Mouse (Mus musculus) heart, embryonic 14.5 days (tissue): ENCODE measurements around the gene Zfhx2. TPM values are rescaled to one million over a fixed set of nuclear protein-coding genes. Genes with fewer than 3 reads are reported as not detected.
A peak's percentile ranks its signal among the peaks of the same experiment; 100 is the strongest.

Experiments used
- ATAC-seq: fragments of 200-750 bp; cut with Nextera tagmentation; 2 replicates; pipeline ENCODE4 v1.8.0; 2017; ENCODE audit warnings: low read depth, moderate TSS enrichment; ENCODE audit not compliant: insufficient number of reproducible peaks, insufficient read depth, low FRiP score
- H3K27ac ChIP-seq, 2 experiments: fragments of 200-500 bp in 1 of 2; fragments of 300-500 bp in 1 of 2; sonication (generic) in 1 of 2; replicated peaks in 1 of 2; 2 replicates each; pipeline ENCODE4 v1.5.1; 2012 to 2014; ENCODE audit warnings: low read depth in 2 of 2, low read length in 2 of 2, control low read depth in 1 of 2, mild to moderate bottlenecking in 1 of 2, mixed read lengths in 1 of 2; ENCODE audit not compliant: control insufficient read depth in 1 of 2, insufficient read depth in 1 of 2
- H3K27me3 ChIP-seq: fragments of 300-500 bp; sonication (generic); 2 replicates; pipeline ENCODE4 v1.6.1; 2014; ENCODE audit warnings: mild to moderate bottlenecking, low read length, control low read depth; ENCODE audit not compliant: control insufficient read depth, insufficient read depth
- H3K36me3 ChIP-seq: fragments of 300-500 bp; sonication (generic); 2 replicates; pipeline ENCODE4 v1.6.1; 2014; ENCODE audit warnings: mild to moderate bottlenecking, control low read depth, low read length, mixed read lengths; ENCODE audit not compliant: control insufficient read depth, insufficient read depth
- H3K4me1 ChIP-seq, 2 experiments: fragments of 200-500 bp in 1 of 2; fragments of 300-500 bp in 1 of 2; sonication (generic) in 1 of 2; 2 replicates each; pipeline ENCODE4 v1.6.1; 2012 to 2014; ENCODE audit warnings: low read length in 2 of 2, control low read depth in 1 of 2, mixed read lengths in 1 of 2; ENCODE audit not compliant: control insufficient read depth in 2 of 2, insufficient read depth in 2 of 2
- H3K4me2 ChIP-seq: fragments of 300-500 bp; sonication (generic); 2 replicates; pipeline ENCODE4 v1.6.1; 2014; ENCODE audit warnings: mild to moderate bottlenecking, low read length
- H3K4me3 ChIP-seq, 2 experiments: fragments of 200-500 bp in 1 of 2; fragments of 300-500 bp in 1 of 2; sonication (generic) in 1 of 2; 2 replicates each; pipeline ENCODE4 v1.5.1; 2012 to 2014; ENCODE audit warnings: low read length in 2 of 2, mild to moderate bottlenecking in 2 of 2, control low read depth in 1 of 2, low read depth in 1 of 2, moderate library complexity in 1 of 2; ENCODE audit not compliant: control insufficient read depth in 1 of 2, insufficient read depth in 1 of 2
- H3K9ac ChIP-seq: fragments of 300-500 bp; sonication (generic); 2 replicates; pipeline ENCODE4 v1.6.1; 2014; ENCODE audit warnings: mild to moderate bottlenecking, low read length
- H3K9me3 ChIP-seq: fragments of 300-500 bp; sonication (generic); 2 replicates; pipeline ENCODE4 v1.6.1; 2016; ENCODE audit warnings: low read length, control low read depth; ENCODE audit not compliant: control insufficient read depth
- WGBS: fragments of 180-500 bp; shearing (Covaris S2); extraction: QIAGEN DNeasy Blood & Tissue Kit; methylation state at CpG from one replicate; pipeline ENCODE4 v1.1.7; 2014; 5-methylcytosine and 5-hydroxymethylcytosine counted together
- polyA plus RNA-seq: library from polyadenylated mRNA; unstranded; fragments of >200 nt; fragmentation: Nextera tagmentation; extraction: Ambion mirVana; gene quantifications from 2 replicates; pipeline ENCODE4 v1.2.1, GENCODE M21; 2014

The Zfhx2 gene
- polyA plus RNA-seq, 1 experiment from 2014 or later: 2.6 TPM

DNA sequence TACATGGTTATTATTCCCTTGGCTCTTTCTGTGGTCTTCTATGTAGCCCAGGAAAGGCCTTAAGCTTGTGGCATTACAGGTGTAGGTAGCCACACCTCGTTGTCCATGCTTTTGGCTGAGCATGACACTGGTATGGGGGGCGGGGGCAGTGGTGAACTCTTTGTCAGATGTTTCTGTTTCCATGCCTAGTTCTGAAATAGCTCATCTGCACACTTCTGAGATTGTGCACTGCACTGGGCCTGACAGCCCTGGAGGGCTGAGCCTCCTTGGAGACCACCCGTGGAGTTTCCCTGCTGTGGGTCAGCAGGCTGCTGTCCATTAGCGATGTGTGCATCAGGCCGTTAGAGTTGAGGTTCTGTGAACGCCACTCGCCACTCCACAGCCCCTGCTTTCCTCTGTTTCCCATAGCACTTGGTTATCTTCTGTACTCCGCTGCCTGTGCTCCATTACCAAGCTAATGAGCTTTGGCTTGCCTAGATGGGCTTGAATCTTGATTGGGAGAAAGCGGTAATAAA is 4.5 kb upstream of the Zfhx2 start:
- Histone ChIP-seq H3K9ac (no peak overlapping the region), H3K27me3 (no peaks in the 10 kb centered on the region), H3K36me3 (peaks cover 29% of the 10 kb centered on the region), H3K9me3 (no peaks in the 10 kb centered on the region), H3K4me1 (peaks cover 11 to 18% of the 10 kb centered on the region in 2 experiments), H3K4me2 (no peak overlapping the region), H3K4me3 (no peak overlapping the region), H3K27ac (no peak overlapping the region)
- WGBS: 50% methylated on average over 9 of the region's 9 CpGs
- no peak for ATAC-seq

- no peak for ATAC-seq
- Histone ChIP-seq H3K27me3 (no peaks in the 10 kb centered on the region), H3K4me2 (peak overlapping the region; percentile 84), H3K9me3 (no peaks in the 10 kb centered on the region), H3K27ac (no peak overlapping the region), H3K9ac (peak overlapping the region; percentile 70; the same call in 1 of the 2 replicates), H3K4me1 (peaks cover 16 to 25% of the 10 kb centered on the region in 2 experiments), H3K4me3 (peak overlapping the region; percentile 61 to 86; a peak in 3 of 4 replicates), H3K36me3 (peaks cover 25% of the 10 kb centered on the region)
- 66% methylated on average over 12 of the region's 12 CpGs for WGBS
Measured at GRCm38 (mm10) chr14:55095671-55096070, 3.5 kb upstream of the Zfhx2 start.

- H3K4me2 ChIP-seq: peak overlapping the region; percentile 84
- no peaks in the 10 kb centered on the region for H3K9me3 ChIP-seq
- peaks cover 16 to 25% of the 10 kb centered on the region in 2 experiments for H3K4me1 ChIP-seq
- no peak for ATAC-seq
- H3K9ac ChIP-seq: peak overlapping the region; percentile 70
- peaks cover 22% of the 10 kb centered on the region for H3K36me3 ChIP-seq
- H3K27ac ChIP-seq: peak overlapping the region in 1 of 2 experiments; percentile 55; a peak in 3 of 4 replicates
- peak overlapping the region; percentile 61 to 86 for H3K4me3 ChIP-seq
- no peaks in the 10 kb centered on the region for H3K27me3 ChIP-seq
- 53% methylated on average over 9 of the region's 9 CpGs for WGBS
Measured at GRCm38 (mm10) chr14:55095263-55095662, 3.1 kb upstream of the Zfhx2 start.

- H3K36me3 ChIP-seq: peaks cover 22% of the 10 kb centered on the region
- peak within 1 kb of the TSS; percentile 61 to 86 for H3K4me3 ChIP-seq
- peak within 1 kb of the TSS; percentile 70 for H3K9ac ChIP-seq
- WGBS: 1% methylated on average over 30 of the region's 30 CpGs
- H3K4me1 ChIP-seq: peaks cover 16 to 28% of the 10 kb centered on the region in 2 experiments
- peak within 1 kb of the TSS; percentile 84 for H3K4me2 ChIP-seq
- ATAC-seq: peak; percentile 46
- H3K9me3 ChIP-seq: no peaks in the 10 kb centered on the region
- H3K27ac ChIP-seq: peak within 1 kb of the TSS; percentile 55 to 75
- no peaks in the 10 kb centered on the region for H3K27me3 ChIP-seq
Measured at GRCm38 (mm10) chr14:55094704-55095231, 2.6 kb upstream of the Zfhx2 start, which contains the start of gene Thtpa. Gene Thtpa, plus strand, starts transcription at chr14:55094784.

DNA sequence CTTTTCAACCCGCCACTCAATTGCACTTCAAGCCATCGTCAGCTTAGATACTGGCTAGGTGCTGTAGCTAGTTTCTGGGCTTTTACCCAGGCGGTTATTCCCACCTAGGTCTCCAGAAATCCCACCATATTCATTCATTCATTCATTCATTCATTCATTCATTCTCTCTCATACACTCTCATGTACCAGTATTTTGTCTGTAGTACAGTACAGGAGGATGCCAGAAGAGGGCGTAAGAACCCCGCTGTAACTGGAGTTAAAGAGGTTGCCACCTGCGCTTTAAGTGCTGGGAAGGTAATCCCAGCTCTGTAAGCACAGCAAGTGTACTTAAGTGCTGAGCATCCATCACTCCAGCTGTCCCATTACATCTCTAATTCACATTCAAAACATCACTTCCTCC is 1.8 kb upstream of the Zfhx2 start:
- Histone ChIP-seq H3K27ac (no peak overlapping the region), H3K9me3 (no peaks in the 10 kb centered on the region), H3K4me3 (0 out of 4 replicates have a peak overlapping the region, but pooled peaks of 1 of the 2 experiments have one; percentile 61), H3K4me2 (peak overlapping the region; percentile 84; the same call in 1 of the 2 replicates), H3K27me3 (no peaks in the 10 kb centered on the region), H3K9ac (no peak overlapping the region), H3K4me1 (peaks cover 23 to 36% of the 10 kb centered on the region in 2 experiments), H3K36me3 (peaks cover 16% of the 10 kb centered on the region)
- no peak for ATAC-seq
- 41% methylated on average over 6 of the region's 6 CpGs for WGBS

- ATAC-seq: no peak
- WGBS: 5% methylated on average over 31 of the region's 34 CpGs
Measured at GRCm38 (mm10) chr14:55091209-55091865, 787 bp downstream of the Zfhx2 start.

DNA sequence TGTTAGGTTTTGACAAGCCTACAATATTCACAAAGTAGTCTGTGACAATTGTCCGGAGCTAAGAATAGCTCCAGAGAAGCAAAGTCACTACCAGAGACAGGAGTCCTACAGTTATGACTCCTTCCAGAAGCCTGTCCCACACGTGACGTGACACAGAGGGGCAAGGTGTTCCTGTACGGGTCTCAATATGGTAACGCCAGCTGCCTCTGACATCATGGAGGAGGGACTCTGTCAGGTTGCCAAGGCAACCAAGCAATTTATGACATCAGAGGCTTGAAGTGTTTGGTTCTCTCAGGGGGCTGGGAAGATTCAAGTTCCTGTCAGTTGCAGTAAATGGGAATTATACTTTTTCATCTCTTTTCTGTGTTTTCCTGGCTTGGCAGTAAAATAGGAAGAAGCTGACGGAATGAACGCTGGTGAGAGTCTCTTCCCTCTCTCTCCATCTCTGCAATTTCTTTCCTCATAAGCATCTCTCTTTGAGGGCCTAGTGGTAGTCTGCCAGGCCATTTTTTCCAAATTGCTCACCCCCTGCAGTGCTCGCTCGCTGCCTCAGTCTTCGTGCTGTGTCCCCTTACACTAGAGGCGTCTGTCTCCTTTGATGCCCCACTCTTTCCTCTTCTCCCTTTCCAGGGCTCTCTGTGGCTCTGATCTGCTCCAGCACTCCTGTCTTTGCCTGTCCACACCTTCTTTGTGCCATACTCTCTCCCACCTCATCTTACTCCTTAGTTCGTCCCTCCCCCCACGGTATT is 2.8 kb downstream of the Zfhx2 start:
- Histone ChIP-seq H3K4me2 (peak overlapping the region; percentile 23; the same call in 1 of the 2 replicates), H3K9me3 (no peaks in the 10 kb centered on the region), H3K27ac (peak overlapping the region; percentile 58 to 64), H3K36me3 (no peaks in the 10 kb centered on the region), H3K4me1 (peaks cover 31 to 47% of the 10 kb centered on the region in 2 experiments), H3K27me3 (no peaks in the 10 kb centered on the region), H3K4me3 (no peak overlapping the region), H3K9ac (no peak overlapping the region)
- 40% methylated on average over 13 of the region's 13 CpGs for WGBS
- ATAC-seq: no peak

More at GRCm38 (mm10) chr14:55091209-55091865, 787 bp downstream of the Zfhx2 start:
- Histone ChIP-seq H3K4me3 (peak overlapping the region; percentile 55 to 65), H3K9ac (peak overlapping the region; percentile 78), H3K36me3 (no peaks in the 10 kb centered on the region), H3K4me2 (peak overlapping the region; percentile 76), H3K4me1 (peaks cover 32 to 53% of the 10 kb centered on the region in 2 experiments), H3K27ac (peak overlapping the region; percentile 3 to 12; a peak in 1 of 4 replicates), H3K27me3 (no peaks in the 10 kb centered on the region), H3K9me3 (no peaks in the 10 kb centered on the region)
